ENCODE assay signal across 8 mouse cellular contexts in genomic region chr12:32379296-32379725, GRCm38 (mm10). TPM values are rescaled to one million over a fixed set of nuclear protein-coding genes. Genes with fewer than 3 reads are reported as not detected.
DNase-seq lines count a peak whose midpoint lies in the region; ATAC-seq and TF ChIP-seq lines count a peak whose summit lies in the region.

No protein-coding gene starts in this region.

- H3K9me3 ChIP-seq in embryonic facial prominence, embryonic 12.5 days = no peaks in the 10 kb centered on the region
- no peaks in the 10 kb centered on the region for H3K9me3 ChIP-seq in limb, embryonic 11.5 days (ENCODE audit: control insufficient read depth, low read length)
- H3K9me3 ChIP-seq in midbrain, embryonic 13.5 days = no peaks in the 10 kb centered on the region

- DNase-seq in 3134 (ENCODE audit: extremely low read depth, insufficient read length, low spot score) = peak; percentile 92
- peak; percentile 90 to 93 for DNase-seq in adrenal gland, postnatal 36 days
- peak; percentile 99 for DNase-seq in heart, adult 11 months
- DNase-seq in kidney, adult 2 months = peak; percentile 91
- DNase-seq in limb, embryonic 11.5 days (ENCODE audit: low spot score) = peak; percentile 85

- H3K27ac ChIP-seq in embryonic facial prominence, embryonic 12.5 days = peak overlapping the region; percentile 94
- H3K27ac ChIP-seq in kidney, adult 2 months (ENCODE audit: insufficient read depth, low read depth, low read length) = peak overlapping the region; percentile 75
- H3K27ac ChIP-seq in limb, embryonic 11.5 days (replicated peaks; ENCODE audit: low read depth, low read length) = peak overlapping the region; percentile 88
- peak overlapping the region; percentile 95 for H3K27ac ChIP-seq in midbrain, embryonic 13.5 days
- peak overlapping the region; percentile 98 for H3K27ac ChIP-seq in small intestine, adult 2 months (ENCODE audit: insufficient read depth, low read depth, low read length)

- no peaks in the 10 kb centered on the region for H3K36me3 ChIP-seq in embryonic facial prominence, embryonic 12.5 days
- H3K36me3 ChIP-seq in kidney, adult 2 months (ENCODE audit: control insufficient read depth, insufficient read depth, low read length) = no peaks in the 10 kb centered on the region
- H3K36me3 ChIP-seq in limb, embryonic 11.5 days (ENCODE audit: control insufficient read depth, insufficient read depth, low read length) = no peaks in the 10 kb centered on the region
- no peaks in the 10 kb centered on the region for H3K36me3 ChIP-seq in midbrain, embryonic 13.5 days
- H3K36me3 ChIP-seq in small intestine, adult 2 months (ENCODE audit: control insufficient read depth, insufficient read depth, low read length) = peaks cover 3% of the 10 kb centered on the region; the same call in 1 of the 2 replicates

- no peaks in the 10 kb centered on the region for H3K27me3 ChIP-seq in embryonic facial prominence, embryonic 12.5 days
- H3K27me3 ChIP-seq in kidney, adult 2 months (replicated peaks; ENCODE audit: control insufficient read depth, insufficient read depth, low read length) = no peaks in the 10 kb centered on the region
- no peaks in the 10 kb centered on the region for H3K27me3 ChIP-seq in limb, embryonic 11.5 days (ENCODE audit: control insufficient read depth, insufficient read depth, low read length)
- no peaks in the 10 kb centered on the region for H3K27me3 ChIP-seq in midbrain, embryonic 13.5 days
- no peaks in the 10 kb centered on the region for H3K27me3 ChIP-seq in small intestine, adult 2 months (ENCODE audit: control insufficient read depth, insufficient read depth, low read length)

- H3K4me2 ChIP-seq in embryonic facial prominence, embryonic 12.5 days (replicated peaks) = peak overlapping the region; percentile 73
- H3K4me2 ChIP-seq in limb, embryonic 11.5 days (ENCODE audit: low read depth, severe bottlenecking) = peak overlapping the region; percentile 47
- peak overlapping the region; percentile 62 for H3K4me2 ChIP-seq in midbrain, embryonic 13.5 days (replicated peaks)

- peak; percentile 9 for TF ChIP-seq POLR2A in kidney, adult 2 months (IDR thresholded peaks at IDR 0.05; ENCODE audit: low read depth, low read length)
- peak; percentile 36 for TF ChIP-seq POLR2A in small intestine, adult 2 months (IDR thresholded peaks at IDR 0.05; ENCODE audit: low read depth, low read length)

- WGBS in embryonic facial prominence, embryonic 12.5 days = under 1% methylated on average over 54 of the region's 67 CpGs
- WGBS in kidney, adult 2 months = 1% methylated on average over 64 of the region's 67 CpGs
- under 1% methylated on average over 63 of the region's 67 CpGs for WGBS in limb, embryonic 11.5 days
- WGBS in midbrain, embryonic 13.5 days = under 1% methylated on average over 51 of the region's 67 CpGs
- WGBS in small intestine, adult 2 months = under 1% methylated on average over 62 of the region's 67 CpGs

- H3K4me1 ChIP-seq in embryonic facial prominence, embryonic 12.5 days = peaks cover 13% of the 10 kb centered on the region
- H3K4me1 ChIP-seq in kidney, adult 2 months (ENCODE audit: control insufficient read depth, insufficient read depth, low read length) = peaks cover 5% of the 10 kb centered on the region; the same call in 1 of the 2 replicates
- no peaks in the 10 kb centered on the region for H3K4me1 ChIP-seq in limb, embryonic 11.5 days (ENCODE audit: control insufficient read depth, insufficient read depth, low read length)
- peaks cover 35% of the 10 kb centered on the region for H3K4me1 ChIP-seq in midbrain, embryonic 13.5 days (replicated peaks)
- H3K4me1 ChIP-seq in small intestine, adult 2 months (ENCODE audit: control insufficient read depth, insufficient read depth, insufficient read length, low read length) = peaks cover 6% of the 10 kb centered on the region; the same call in 1 of the 2 replicates

- H3K4me3 ChIP-seq in embryonic facial prominence, embryonic 12.5 days = peak overlapping the region; percentile 75
- peak overlapping the region; percentile 92 for H3K4me3 ChIP-seq in kidney, adult 2 months (ENCODE audit: insufficient read depth, low read depth, low read length)
- H3K4me3 ChIP-seq in limb, embryonic 11.5 days (ENCODE audit: low read depth, low read length) = peak overlapping the region; percentile 74
- H3K4me3 ChIP-seq in midbrain, embryonic 13.5 days (replicated peaks) = peak overlapping the region; percentile 81
- peak overlapping the region; percentile 88 for H3K4me3 ChIP-seq in small intestine, adult 2 months (ENCODE audit: low read depth, low read length)

- peak; percentile 62 for TF ChIP-seq CTCF in kidney, adult 2 months (conservative IDR thresholded peaks at IDR 0.05; ENCODE audit: insufficient read depth, insufficient read length, low read depth, low read length)
- TF ChIP-seq CTCF in small intestine, adult 2 months (IDR thresholded peaks at IDR 0.05; ENCODE audit: extremely low read depth, insufficient read length, insufficient replicate concordance, low read depth, low read length) = peak; percentile 61

- peak; percentile 84 for ATAC-seq in embryonic facial prominence, embryonic 12.5 days (ENCODE audit: insufficient number of reproducible peaks, insufficient read depth, low FRiP score, low TSS enrichment)
- peak; percentile 86 for ATAC-seq in limb, embryonic 11.5 days (ENCODE audit: insufficient number of reproducible peaks, low FRiP score, low TSS enrichment, low read depth)
- ATAC-seq in midbrain, embryonic 13.5 days = peak; percentile 83

- peak overlapping the region; percentile 85 for H3K9ac ChIP-seq in embryonic facial prominence, embryonic 12.5 days
- peak overlapping the region; percentile 90 for H3K9ac ChIP-seq in limb, embryonic 11.5 days (ENCODE audit: low read length)
- peak overlapping the region; percentile 97 for H3K9ac ChIP-seq in midbrain, embryonic 13.5 days (replicated peaks)

RNA-seq across cellular contexts. Expression of gene Ccdc71l, which starts 0.8 kb away (rescaled TPM):
- 10 to 100 TPM; 14.4 to 16.4 TPM for total RNA-seq in adrenal gland, postnatal 36 days (2021)
- 6.4 and 6.6 TPM in 2 replicates for polyA plus RNA-seq in embryonic facial prominence, embryonic 12.5 days (2016; fragmentation: Nextera tagmentation; extraction: Ambion mirVana)
- 4.4 and 5.0 TPM in 2 replicates for polyA plus RNA-seq in kidney, adult 2 months (2012; rRNA removed)
- 5.5 and 5.6 TPM in 2 replicates for polyA plus RNA-seq in limb, embryonic 11.5 days (2014; fragmentation: Nextera tagmentation; extraction: Ambion mirVana)
- polyA plus RNA-seq in midbrain, embryonic 13.5 days (2015; fragmentation: Nextera tagmentation; extraction: Ambion mirVana) = 2.8 and 4.0 TPM in 2 replicates
- polyA plus RNA-seq in small intestine, adult 2 months (2012; rRNA removed) = 32.7 and 68.8 TPM in 2 replicates

Comparison
In these comparisons a context has a peak if more than half of its experiments do, and no peak if none do; other contexts are left out.
1. Peak in every context shown above with its lines: DNase-seq, ATAC-seq, H3K4me3 ChIP-seq and H3K27ac ChIP-seq.